Mouse (Mus musculus) liver, embryonic 12.5 days (tissue): ENCODE data around the gene Umad1. TPM values are rescaled to one million over a fixed set of nuclear protein-coding genes. Genes with fewer than 3 reads are reported as not detected.

Experiments
- ATAC-seq: fragments of 200-750 bp; cut with Nextera tagmentation; 2 replicates; pipeline ENCODE4 v1.8.0; 2017; ENCODE audit warnings: moderate number of reproducible peaks, mild to moderate bottlenecking, moderate library complexity
- H3K27ac ChIP-seq: fragments of 300-500 bp; sonication (generic); 2 replicates; pipeline ENCODE4 v1.5.1; 2016; ENCODE audit warnings: mild to moderate bottlenecking
- H3K27me3 ChIP-seq: fragments of 300-500 bp; sonication (generic); replicated peaks from 2 replicates; pipeline ENCODE4 v1.6.1; 2016; ENCODE audit warnings: mild to moderate bottlenecking, moderate library complexity
- H3K36me3 ChIP-seq: fragments of 300-500 bp; sonication (generic); 2 replicates; pipeline ENCODE4 v1.6.1; 2016; ENCODE audit warnings: mild to moderate bottlenecking, moderate library complexity
- H3K4me1 ChIP-seq: fragments of 300-500 bp; sonication (generic); 2 replicates; pipeline ENCODE4 v1.6.1; 2016
- H3K4me2 ChIP-seq: fragments of 300-500 bp; sonication (generic); 2 replicates; pipeline ENCODE4 v1.6.1; 2016; ENCODE audit warnings: mild to moderate bottlenecking, moderate library complexity
- H3K4me3 ChIP-seq: fragments of 300-500 bp; sonication (generic); 2 replicates; pipeline ENCODE4 v1.5.1; 2016; ENCODE audit warnings: mild to moderate bottlenecking, moderate library complexity
- H3K9ac ChIP-seq: fragments of 300-500 bp; sonication (generic); 2 replicates; pipeline ENCODE4 v1.6.1; 2016; ENCODE audit warnings: mild to moderate bottlenecking, moderate library complexity
- H3K9me3 ChIP-seq: fragments of 300-500 bp; sonication (generic); replicated peaks from 2 replicates; pipeline ENCODE4 v1.6.1; 2016; ENCODE audit warnings: mild to moderate bottlenecking, moderate library complexity
- WGBS: fragments of 180-500 bp; shearing (Covaris S2); methylation state at CpG from one replicate; pipeline ENCODE4 v1.1.7; 2016; ENCODE audit not compliant: insufficient replicate concordance; 5-methylcytosine and 5-hydroxymethylcytosine counted together
- polyA plus RNA-seq: library from polyadenylated mRNA; unstranded; fragments of >200 nt; fragmentation: Nextera tagmentation; extraction: Ambion mirVana; gene quantifications from 2 replicates; pipeline ENCODE4 v1.2.1, GENCODE M21; 2016

Gene Umad1
- polyA plus RNA-seq, 1 experiment from 2014 or later, result 17.4 TPM

GRCm38 (mm10) chr6:8472915-8473314, 213.8 kb downstream of the Umad1 start:
- no peak overlapping the region for H3K4me2 ChIP-seq
- no peak overlapping the region for H3K4me3 ChIP-seq
- peak; percentile 37; the same call in 1 of the 2 replicates for ATAC-seq
- no peaks in the 10 kb centered on the region for H3K9me3 ChIP-seq
- H3K4me1 ChIP-seq, result peaks cover 19% of the 10 kb centered on the region
- no peak overlapping the region for H3K9ac ChIP-seq
- no peak overlapping the region for H3K27ac ChIP-seq
- H3K36me3 ChIP-seq, result no peaks in the 10 kb centered on the region
- H3K27me3 ChIP-seq, result no peaks in the 10 kb centered on the region
- WGBS, result 29% methylated on average over 5 of the region's 5 CpGs

- ATAC-seq, result no peak
- H3K36me3 ChIP-seq, result no peaks in the 10 kb centered on the region
- H3K4me1 ChIP-seq, result peaks cover 19% of the 10 kb centered on the region
- no peak overlapping the region for H3K9ac ChIP-seq
- no peaks in the 10 kb centered on the region for H3K9me3 ChIP-seq
- H3K4me2 ChIP-seq, result no peak overlapping the region
- no peak overlapping the region for H3K27ac ChIP-seq
- 62% methylated on average over 5 of the region's 5 CpGs for WGBS
- no peak overlapping the region for H3K4me3 ChIP-seq
- H3K27me3 ChIP-seq, result no peaks in the 10 kb centered on the region
Measured at GRCm38 (mm10) chr6:8473498-8473897, 214.4 kb downstream of the Umad1 start.

GRCm38 (mm10) chr6:8474316-8474715, 215.2 kb downstream of the Umad1 start:
- Histone ChIP-seq H3K4me3 (no peak overlapping the region), H3K4me1 (peaks cover 19% of the 10 kb centered on the region), H3K4me2 (no peak overlapping the region)

GRCm38 (mm10) chr6:8474820-8475219, 215.7 kb downstream of the Umad1 start:
- H3K4me1 ChIP-seq, result peaks cover 19% of the 10 kb centered on the region
- ATAC-seq, result no peak
- no peaks in the 10 kb centered on the region for H3K27me3 ChIP-seq
- H3K36me3 ChIP-seq, result no peaks in the 10 kb centered on the region
- H3K4me3 ChIP-seq, result no peak overlapping the region
- no peak overlapping the region for H3K9ac ChIP-seq
- H3K27ac ChIP-seq, result no peak overlapping the region
- H3K9me3 ChIP-seq, result no peaks in the 10 kb centered on the region
- 69% methylated on average over 4 of the region's 4 CpGs for WGBS
- H3K4me2 ChIP-seq, result no peak overlapping the region

More at GRCm38 (mm10) chr6:8474316-8474715, 215.2 kb downstream of the Umad1 start:
- ATAC-seq, result peak; percentile 71
- Histone ChIP-seq H3K9me3 (no peaks in the 10 kb centered on the region), H3K27ac (no peak overlapping the region), H3K36me3 (no peaks in the 10 kb centered on the region), H3K27me3 (no peaks in the 10 kb centered on the region), H3K9ac (no peak overlapping the region)
- WGBS, result 48% methylated on average over 3 of the region's 3 CpGs

GRCm38 (mm10) chr6:8479176-8479575, 220.1 kb downstream of the Umad1 start:
- H3K27ac ChIP-seq, result no peak overlapping the region
- H3K4me1 ChIP-seq, result peaks cover 5% of the 10 kb centered on the region
- H3K9me3 ChIP-seq, result no peaks in the 10 kb centered on the region
- H3K4me3 ChIP-seq, result no peak overlapping the region
- no peak overlapping the region for H3K4me2 ChIP-seq
- no peaks in the 10 kb centered on the region for H3K27me3 ChIP-seq
- no peak overlapping the region for H3K9ac ChIP-seq
- ATAC-seq, result no peak
- no peaks in the 10 kb centered on the region for H3K36me3 ChIP-seq
- 77% methylated on average over 1 of the region's 1 CpGs for WGBS

GRCm38 (mm10) chr6:8484437-8485275, 225.6 kb downstream of the Umad1 start:
- peak overlapping the region; percentile 39; the same call in 1 of the 2 replicates for H3K9ac ChIP-seq
- peak; percentile 82 for ATAC-seq
- no peaks in the 10 kb centered on the region for H3K27me3 ChIP-seq
- no peak overlapping the region for H3K4me3 ChIP-seq
- H3K9me3 ChIP-seq, result no peaks in the 10 kb centered on the region
- peak overlapping the region; percentile 49 for H3K27ac ChIP-seq
- H3K4me1 ChIP-seq, result peaks cover 43% of the 10 kb centered on the region
- WGBS, result 64% methylated on average over 17 of the region's 17 CpGs
- H3K4me2 ChIP-seq, result peak overlapping the region; percentile 46
- H3K36me3 ChIP-seq, result no peaks in the 10 kb centered on the region

GRCm38 (mm10) chr6:8485414-8486175, 226.5 kb downstream of the Umad1 start:
- Histone ChIP-seq H3K4me2 (peak overlapping the region; percentile 46), H3K27me3 (no peaks in the 10 kb centered on the region), H3K9me3 (no peaks in the 10 kb centered on the region), H3K27ac (peak overlapping the region; percentile 49), H3K4me1 (peaks cover 48% of the 10 kb centered on the region), H3K36me3 (no peaks in the 10 kb centered on the region), H3K9ac (peak overlapping the region; percentile 10; the same call in 1 of the 2 replicates), H3K4me3 (no peak overlapping the region)
- no peak for ATAC-seq
- WGBS, result 63% methylated on average over 16 of the region's 16 CpGs

- H3K27ac ChIP-seq, result peak overlapping the region; percentile 90
Measured at GRCm38 (mm10) chr6:8486391-8487043, 227.4 kb downstream of the Umad1 start.

GRCm38 (mm10) chr6:8487044-8487853, 228.2 kb downstream of the Umad1 start:
- Histone ChIP-seq H3K4me2 (peak overlapping the region; percentile 68), H3K27me3 (no peaks in the 10 kb centered on the region), H3K9me3 (no peaks in the 10 kb centered on the region), H3K36me3 (no peaks in the 10 kb centered on the region), H3K4me1 (peaks cover 48% of the 10 kb centered on the region), H3K27ac (peak overlapping the region; percentile 90), H3K9ac (peak overlapping the region; percentile 61), H3K4me3 (peak overlapping the region; percentile 26)
- ATAC-seq, result peak; percentile 87
- WGBS, result 31% methylated on average over 20 of the region's 20 CpGs

More at GRCm38 (mm10) chr6:8486391-8487043, 227.4 kb downstream of the Umad1 start:
- 85% methylated on average over 17 of the region's 17 CpGs for WGBS
- peak overlapping the region; percentile 61; the same call in 1 of the 2 replicates for H3K9ac ChIP-seq
- H3K4me1 ChIP-seq, result peaks cover 48% of the 10 kb centered on the region
- H3K4me3 ChIP-seq, result peak overlapping the region; percentile 26; the same call in 1 of the 2 replicates
- peak overlapping the region; percentile 68 for H3K4me2 ChIP-seq
- H3K27me3 ChIP-seq, result no peaks in the 10 kb centered on the region
- no peak for ATAC-seq
- no peaks in the 10 kb centered on the region for H3K36me3 ChIP-seq
- H3K9me3 ChIP-seq, result no peaks in the 10 kb centered on the region

- H3K27me3 ChIP-seq, result no peaks in the 10 kb centered on the region
- no peaks in the 10 kb centered on the region for H3K36me3 ChIP-seq
- H3K9me3 ChIP-seq, result no peaks in the 10 kb centered on the region
- H3K4me2 ChIP-seq, result peak overlapping the region; percentile 68
- H3K4me3 ChIP-seq, result no peak overlapping the region
- peaks cover 48% of the 10 kb centered on the region for H3K4me1 ChIP-seq
- ATAC-seq, result no peak
- peak overlapping the region; percentile 90 for H3K27ac ChIP-seq
- WGBS, result 25% methylated on average over 5 of the region's 5 CpGs
- no peak overlapping the region; the same call in 1 of the 2 replicates for H3K9ac ChIP-seq
Measured at GRCm38 (mm10) chr6:8488249-8488648, 229.2 kb downstream of the Umad1 start.

GRCm38 (mm10) chr6:8489266-8489665, 230.2 kb downstream of the Umad1 start:
- Histone ChIP-seq H3K4me3 (no peak overlapping the region), H3K27me3 (no peaks in the 10 kb centered on the region), H3K4me1 (peaks cover 47% of the 10 kb centered on the region), H3K36me3 (no peaks in the 10 kb centered on the region), H3K4me2 (no peak overlapping the region), H3K27ac (no peak overlapping the region), H3K9me3 (no peaks in the 10 kb centered on the region), H3K9ac (no peak overlapping the region)
- 78% methylated on average over 7 of the region's 7 CpGs for WGBS
- ATAC-seq, result no peak
